Comparison of ENCODE assay signal across 12 mouse cellular contexts in the genomic region with DNA sequence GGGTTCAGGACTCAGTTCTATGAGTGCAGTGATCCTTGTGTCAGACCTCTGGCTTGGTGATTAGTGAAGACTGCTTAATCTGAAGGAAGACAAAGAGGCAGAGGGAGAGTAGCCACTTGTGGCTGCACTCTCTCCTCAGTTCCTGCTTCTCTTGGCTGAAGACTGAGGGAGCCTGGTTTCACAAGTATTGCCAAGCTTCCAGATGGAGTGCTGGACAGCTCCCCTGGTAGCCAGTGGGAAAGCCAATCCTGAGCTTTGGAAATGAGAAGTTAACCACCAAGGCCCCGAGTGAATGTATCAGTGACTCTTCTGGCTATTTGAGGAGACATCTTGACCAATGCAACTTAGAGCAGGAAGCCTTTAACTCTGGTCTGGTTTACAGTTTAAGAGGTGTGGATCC.
DNase-seq lines count a peak whose midpoint lies in the region; ATAC-seq and TF ChIP-seq lines count a peak whose summit lies in the region.
"Had no signal": no experiment of that assay in that cellular context is flagged by ENCODE, and none has a peak within 500 bp of the region (broad histone marks: within the 10 kb centered on the region; RNA-seq: fewer than 3 reads in every experiment).

No protein-coding gene starts in this region.

- no peaks in the 10 kb centered on the region for H3K36me3 ChIP-seq in heart, postnatal 0 days (replicated peaks; ENCODE audit: control insufficient read depth, insufficient read depth, low read length)
- H3K36me3 ChIP-seq in heart, embryonic 11.5 days (ENCODE audit: control insufficient read depth, insufficient read depth, low read length): no peaks in the 10 kb centered on the region
- H3K36me3 ChIP-seq in lung, embryonic 14.5 days (ENCODE audit: insufficient read depth): no peaks in the 10 kb centered on the region
- H3K36me3 ChIP-seq in forebrain, embryonic 13.5 days (ENCODE audit: poor library complexity, severe bottlenecking): no peaks in the 10 kb centered on the region
- H3K36me3 ChIP-seq: heart, embryonic 15.5 days; liver, embryonic 13.5 days had no signal

- ATAC-seq in heart, postnatal 0 days (ENCODE audit: insufficient read depth, low read depth): no peak; the same call in 1 of the 2 replicates
- no peak for ATAC-seq in heart, embryonic 11.5 days (replicated peaks; ENCODE audit: insufficient number of reproducible peaks, low FRiP score, low TSS enrichment)
- no peak for ATAC-seq in lung, embryonic 14.5 days (ENCODE audit: insufficient read depth)
- no peak for ATAC-seq in erythroblast, adult 5-6 weeks (replicated peaks; ENCODE audit: low FRiP score, poor library complexity, severe bottlenecking)
- no peak for ATAC-seq in forebrain, embryonic 13.5 days

- H3K4me1 ChIP-seq in heart, postnatal 0 days (ENCODE audit: control insufficient read depth, insufficient read depth): no peaks in the 10 kb centered on the region
- no peaks in the 10 kb centered on the region for H3K4me1 ChIP-seq in heart, embryonic 11.5 days (ENCODE audit: control insufficient read depth, insufficient read depth, low read length)
- no peaks in the 10 kb centered on the region for H3K4me1 ChIP-seq in lung, embryonic 14.5 days (ENCODE audit: insufficient read depth)
- no peaks in the 10 kb centered on the region for H3K4me1 ChIP-seq in lung, adult 2 months (ENCODE audit: control insufficient read depth, insufficient read depth, low read length)
- no peaks in the 10 kb centered on the region for H3K4me1 ChIP-seq in forebrain, embryonic 13.5 days
- H3K4me1 ChIP-seq: heart, embryonic 15.5 days; liver, embryonic 13.5 days had no signal

- no peaks in the 10 kb centered on the region for H3K27me3 ChIP-seq in heart, postnatal 0 days (ENCODE audit: control insufficient read depth, insufficient read depth, low read length)
- H3K27me3 ChIP-seq in heart, embryonic 11.5 days (ENCODE audit: control insufficient read depth, insufficient read depth, low read length): no peaks in the 10 kb centered on the region
- H3K27me3 ChIP-seq in lung, embryonic 14.5 days (ENCODE audit: insufficient read depth, low read length): no peaks in the 10 kb centered on the region
- H3K27me3 ChIP-seq in forebrain, embryonic 13.5 days: no peaks in the 10 kb centered on the region
- H3K27me3 ChIP-seq: CH12.LX; heart, embryonic 15.5 days; liver, embryonic 13.5 days had no signal

- WGBS in heart, postnatal 0 days: 0% methylated on average over 1 of the region's 1 CpGs
- 5% methylated on average over 1 of the region's 1 CpGs for WGBS in heart, embryonic 11.5 days (ENCODE audit: insufficient replicate concordance)
- 0% methylated on average over 1 of the region's 1 CpGs for WGBS in lung, embryonic 14.5 days
- 7% methylated on average over 1 of the region's 1 CpGs for WGBS in lung, adult 2 months
- 23% methylated on average over 1 of the region's 1 CpGs for WGBS in forebrain, embryonic 13.5 days

- TF ChIP-seq POLR2A in lung, adult 2 months (IDR thresholded peaks at IDR 0.05; ENCODE audit: borderline replicate concordance, extremely low read depth, low read depth, low read length): no peak

- H3K9me3 ChIP-seq in heart, postnatal 0 days (replicated peaks; ENCODE audit: control insufficient read depth, low read length): no peaks in the 10 kb centered on the region
- no peaks in the 10 kb centered on the region for H3K9me3 ChIP-seq in heart, embryonic 11.5 days (replicated peaks; ENCODE audit: control insufficient read depth, low read length)
- H3K9me3 ChIP-seq in lung, embryonic 14.5 days (ENCODE audit: low read depth, low read length): no peaks in the 10 kb centered on the region
- H3K9me3 ChIP-seq in forebrain, embryonic 13.5 days (replicated peaks): no peaks in the 10 kb centered on the region
- H3K9me3 ChIP-seq: heart, embryonic 15.5 days; liver, embryonic 13.5 days had no signal

- no peak for TF ChIP-seq CTCF in heart, postnatal 0 days (IDR thresholded peaks at IDR 0.05; ENCODE audit: low read depth)
- no peak for TF ChIP-seq CTCF in lung, embryonic 14.5 days (IDR thresholded peaks at IDR 0.05; ENCODE audit: low read depth)
- no peak for TF ChIP-seq CTCF in lung, adult 2 months (IDR thresholded peaks at IDR 0.05; ENCODE audit: insufficient read depth, low read length)

- no peak overlapping the region for H3K4me2 ChIP-seq in heart, postnatal 0 days (ENCODE audit: low read depth, low read length)
- H3K4me2 ChIP-seq in heart, embryonic 11.5 days: no peak overlapping the region
- no peak overlapping the region for H3K4me2 ChIP-seq in lung, embryonic 14.5 days
- H3K4me2 ChIP-seq in forebrain, embryonic 13.5 days: no peak overlapping the region
- H3K4me2 ChIP-seq: heart, embryonic 15.5 days; liver, embryonic 13.5 days had no signal

- DNase-seq in heart, postnatal 0 days (ENCODE audit: low spot score): peak; percentile 48
- DNase-seq in lung, embryonic 14.5 days: peak; percentile 83
- DNase-seq in lung, adult 2 months: no peak
- DNase-seq in ZHBTc4 (ENCODE audit: low read depth, low spot score): peak; percentile 48
- peak; percentile 1 for DNase-seq in lung, postnatal 14 days
- DNase-seq: liver, embryonic 13.5 days; midbrain, embryonic 14.5 days had no signal

- no peak overlapping the region for H3K4me3 ChIP-seq in heart, postnatal 0 days (ENCODE audit: low read depth, low read length)
- H3K4me3 ChIP-seq in heart, embryonic 11.5 days (ENCODE audit: low read depth, low read length): no peak overlapping the region
- H3K4me3 ChIP-seq in lung, embryonic 14.5 days (ENCODE audit: low read depth, low read length): no peak overlapping the region
- no peak overlapping the region for H3K4me3 ChIP-seq in lung, adult 2 months (replicated peaks; ENCODE audit: extremely low read depth, low read depth, low read length)
- H3K4me3 ChIP-seq in forebrain, embryonic 13.5 days: no peak overlapping the region
- H3K4me3 ChIP-seq: heart, embryonic 15.5 days; liver, embryonic 13.5 days had no signal

- no peak overlapping the region for H3K9ac ChIP-seq in heart, postnatal 0 days (replicated peaks; ENCODE audit: low read depth, low read length)
- no peak overlapping the region for H3K9ac ChIP-seq in heart, embryonic 11.5 days (ENCODE audit: low read depth, low read length)
- H3K9ac ChIP-seq in lung, embryonic 14.5 days: no peak overlapping the region
- H3K9ac ChIP-seq in forebrain, embryonic 13.5 days: no peak overlapping the region
- H3K9ac ChIP-seq: heart, embryonic 15.5 days; liver, embryonic 13.5 days had no signal

- H3K27ac ChIP-seq in heart, postnatal 0 days (ENCODE audit: low read depth): no peak overlapping the region
- H3K27ac ChIP-seq in heart, embryonic 11.5 days (ENCODE audit: low read depth, low read length): no peak overlapping the region
- no peak overlapping the region for H3K27ac ChIP-seq in lung, embryonic 14.5 days (ENCODE audit: low read depth)
- no peak overlapping the region for H3K27ac ChIP-seq in forebrain, embryonic 13.5 days
- H3K27ac ChIP-seq: heart, embryonic 15.5 days; liver, embryonic 13.5 days had no signal

- TF ChIP-seq EP300 in heart, postnatal 0 days (IDR thresholded peaks at IDR 0.05; ENCODE audit: low read depth): no peak
